Mouse (Mus musculus) kidney, embryonic 15.5 days (tissue): ENCODE measurements around the gene Gm3486. TPM values are rescaled to one million over a fixed set of nuclear protein-coding genes. Genes with fewer than 3 reads are reported as not detected.
"Not testable (repeated sequence)": the region's sequence is repeated elsewhere in the genome, so short reads cannot be mapped to it uniquely, and the experiment has no call there.

ENCODE experiments used
- ATAC-seq: fragments of 200-750 bp; cut with Nextera tagmentation; replicated peaks from 2 replicates; pipeline ENCODE4 v1.8.0; 2017; ENCODE audit warnings: moderate TSS enrichment; ENCODE audit not compliant: low FRiP score
- H3K27ac ChIP-seq: fragments of 300-500 bp; sonication (generic); 2 replicates; pipeline ENCODE4 v1.5.1; 2015; ENCODE audit warnings: mild to moderate bottlenecking, inconsistent platforms
- H3K27me3 ChIP-seq: fragments of 300-500 bp; sonication (generic); 2 replicates; pipeline ENCODE4 v1.6.1; 2015; ENCODE audit warnings: inconsistent platforms
- H3K36me3 ChIP-seq: fragments of 300-500 bp; sonication (generic); 2 replicates; pipeline ENCODE4 v1.6.1; 2015; ENCODE audit warnings: inconsistent platforms
- H3K4me1 ChIP-seq: fragments of 300-500 bp; sonication (generic); 2 replicates; pipeline ENCODE4 v1.6.1; 2015; ENCODE audit warnings: inconsistent platforms
- H3K4me2 ChIP-seq: fragments of 300-500 bp; sonication (generic); 2 replicates; pipeline ENCODE4 v1.6.1; 2015; ENCODE audit warnings: moderate library complexity, mild to moderate bottlenecking, inconsistent platforms
- H3K4me3 ChIP-seq: fragments of 300-500 bp; sonication (generic); replicated peaks from 2 replicates; pipeline ENCODE4 v1.5.1; 2015; ENCODE audit warnings: mild to moderate bottlenecking, inconsistent platforms
- H3K9ac ChIP-seq: fragments of 300-500 bp; sonication (generic); 2 replicates; pipeline ENCODE4 v1.6.1; 2015; ENCODE audit warnings: mild to moderate bottlenecking, inconsistent platforms
- H3K9me3 ChIP-seq: fragments of 300-500 bp; sonication (generic); replicated peaks from 2 replicates; pipeline ENCODE4 v1.6.1; 2016; ENCODE audit warnings: inconsistent platforms
- WGBS: fragments of 180-500 bp; shearing (Covaris S2); methylation state at CpG from one replicate; pipeline ENCODE4 v1.1.7; 2015; ENCODE audit warnings: mixed read lengths; 5-methylcytosine and 5-hydroxymethylcytosine counted together
- polyA plus RNA-seq: library from polyadenylated mRNA; unstranded; fragments of >200 nt; fragmentation: Nextera tagmentation; extraction: Ambion mirVana; gene quantifications from 2 replicates; pipeline ENCODE4 v1.2.1, GENCODE M21; 2015

Gene Gm3486
- not detected in 2 replicates for polyA plus RNA-seq

- H3K27ac ChIP-seq, H3K4me2 ChIP-seq, H3K4me1 ChIP-seq, H3K9ac ChIP-seq, ATAC-seq, H3K4me3 ChIP-seq, H3K36me3 ChIP-seq, H3K27me3 ChIP-seq, H3K9me3 ChIP-seq: not testable (repeated sequence)
Observed at GRCm38 (mm10) chr14:41489385-41489784, at the start of gene Gm3486. TSS of gene Gm3486 (minus strand) at chr14:41489485.

GRCm38 (mm10) chr14:41524695-41525094, 35.4 kb upstream of the Gm3486 start:
- H3K27me3 ChIP-seq, H3K36me3 ChIP-seq, H3K4me1 ChIP-seq, H3K4me3 ChIP-seq, ATAC-seq, H3K9ac ChIP-seq, H3K4me2 ChIP-seq, H3K9me3 ChIP-seq, H3K27ac ChIP-seq: not testable (repeated sequence)
- 69% methylated on average over 1 of the region's 1 CpGs for WGBS

DNA sequence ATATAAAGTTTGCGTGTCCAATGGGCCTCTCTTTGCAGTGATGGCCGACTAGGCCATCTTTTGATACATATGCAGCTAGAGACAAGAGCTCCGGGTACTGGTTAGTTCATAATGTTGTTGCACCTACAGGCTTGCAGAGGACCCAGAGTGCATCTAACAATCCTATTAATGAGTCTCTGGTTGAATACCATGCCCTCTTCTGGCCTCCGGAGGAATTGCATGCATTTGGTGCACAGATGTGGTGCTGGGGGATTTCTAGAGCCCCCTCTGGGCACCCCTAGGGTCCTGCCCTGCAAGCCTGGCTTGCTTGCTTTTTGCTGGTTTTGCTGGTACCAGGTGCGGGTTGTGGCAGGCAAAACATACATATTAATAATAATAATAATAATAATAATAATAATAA, 31.4 kb upstream of the Gm3486 start:
- H3K4me3 ChIP-seq, H3K4me1 ChIP-seq, H3K27me3 ChIP-seq, H3K9me3 ChIP-seq, H3K9ac ChIP-seq, H3K36me3 ChIP-seq, H3K27ac ChIP-seq, ATAC-seq, H3K4me2 ChIP-seq: not testable (repeated sequence)
- 73% methylated on average over 5 of the region's 5 CpGs for WGBS

DNA sequence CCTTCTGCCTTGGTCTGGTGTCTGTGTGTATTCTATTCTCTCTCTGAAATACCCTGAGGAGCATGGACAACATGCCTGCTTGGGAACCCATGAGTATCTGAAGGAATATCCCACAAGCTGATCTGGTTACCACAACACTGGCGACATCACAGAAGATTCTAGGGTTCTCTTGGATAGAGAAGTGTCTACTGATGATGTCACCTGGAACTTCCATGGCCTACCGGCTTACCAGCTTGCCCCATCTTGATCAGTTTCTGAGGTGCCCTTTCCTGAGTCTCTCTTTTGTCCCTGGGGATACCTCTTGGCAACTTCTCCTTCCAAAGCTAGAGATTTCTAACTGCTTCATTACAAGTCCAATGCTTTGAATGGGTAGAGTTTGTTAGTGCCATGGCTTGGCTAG, 35.9 kb downstream of the Gm3486 start, which contains the start of gene Gm7954:
TSS of gene Gm7954 (minus strand) at position 101 of the 400 bp plus-strand sequence.
- not testable (repeated sequence) for ATAC-seq, H3K4me3 ChIP-seq, H3K9ac ChIP-seq, H3K36me3 ChIP-seq, H3K27ac ChIP-seq, H3K4me1 ChIP-seq, H3K4me2 ChIP-seq, H3K27me3 ChIP-seq, H3K9me3 ChIP-seq
- WGBS = no CpG with 5 or more reads among the region's 2 CpGs

Other genes starting within 250 kb of the Gm3486 start
- gene Gm2832, start 210.7 kb downstream of the Gm3486 start, polyA plus RNA-seq = 0.12 TPM in 1 of 2 replicates, not detected in the other
- not detected in 2 replicates for gene Gm5798, start 140.9 kb downstream of the Gm3486 start, polyA plus RNA-seq
- not detected in 2 replicates for gene Gm7945, start 103.1 kb downstream of the Gm3486 start, polyA plus RNA-seq
- not detected in 2 replicates for gene Gm6482, start 81.2 kb downstream of the Gm3486 start, polyA plus RNA-seq
- not detected in 2 replicates for gene Gm7954, start 36.0 kb downstream of the Gm3486 start, polyA plus RNA-seq
- gene Gm7970, start 66.1 kb upstream of the Gm3486 start, polyA plus RNA-seq = not detected in 2 replicates
- gene 1700049E17Rik2, start 83.7 kb upstream of the Gm3486 start, polyA plus RNA-seq = not detected in 2 replicates
- gene Gm3072, start 135.1 kb upstream of the Gm3486 start, polyA plus RNA-seq = not detected in 2 replicates
- not detected in 2 replicates for gene Gm3676, start 157.0 kb upstream of the Gm3486 start, polyA plus RNA-seq
- gene Gm8068, start 212.4 kb upstream of the Gm3486 start, polyA plus RNA-seq = not detected in 2 replicates